Mouse (Mus musculus) limb, embryonic 12.5 days (tissue): ENCODE measurements around the gene Rpl38. TPM values are rescaled to one million over a fixed set of nuclear protein-coding genes. Genes with fewer than 3 reads are reported as not detected.

Source experiments
- ATAC-seq: fragments of 200-750 bp; cut with Nextera tagmentation; 2 replicates; pipeline ENCODE4 v1.8.0; 2017; ENCODE audit warnings: low read depth, moderate TSS enrichment; ENCODE audit not compliant: insufficient number of reproducible peaks, insufficient read depth, low FRiP score, low TSS enrichment
- H3K27ac ChIP-seq: fragments of 300-500 bp; sonication (generic); 2 replicates; pipeline ENCODE4 v1.5.1; 2016; ENCODE audit warnings: mild to moderate bottlenecking, moderate library complexity
- H3K27me3 ChIP-seq: fragments of 300-500 bp; sonication (generic); 2 replicates; pipeline ENCODE4 v1.6.1; 2016; ENCODE audit warnings: mild to moderate bottlenecking, moderate library complexity
- H3K36me3 ChIP-seq: fragments of 300-500 bp; sonication (generic); 2 replicates; pipeline ENCODE4 v1.6.1; 2016; ENCODE audit warnings: mild to moderate bottlenecking, moderate library complexity
- H3K4me1 ChIP-seq: fragments of 300-500 bp; sonication (generic); replicated peaks from 2 replicates; pipeline ENCODE4 v1.6.1; 2016
- H3K4me2 ChIP-seq: fragments of 300-500 bp; sonication (generic); 2 replicates; pipeline ENCODE4 v1.6.1; 2016; ENCODE audit warnings: mild to moderate bottlenecking, moderate library complexity
- H3K4me3 ChIP-seq: fragments of 300-500 bp; sonication (generic); replicated peaks from 2 replicates; pipeline ENCODE4 v1.5.1; 2016; ENCODE audit warnings: mild to moderate bottlenecking
- H3K9ac ChIP-seq: fragments of 300-500 bp; sonication (generic); replicated peaks from 2 replicates; pipeline ENCODE4 v1.6.1; 2016; ENCODE audit warnings: mild to moderate bottlenecking, moderate library complexity
- H3K9me3 ChIP-seq: fragments of 300-500 bp; sonication (generic); 2 replicates; pipeline ENCODE4 v1.6.1; 2016; ENCODE audit warnings: mild to moderate bottlenecking, moderate library complexity
- WGBS: fragments of 180-500 bp; shearing (Covaris S2); methylation state at CpG from one replicate; pipeline ENCODE4 v1.1.7; 2016; 5-methylcytosine and 5-hydroxymethylcytosine counted together
- polyA plus RNA-seq: library from polyadenylated mRNA; unstranded; fragments of >200 nt; fragmentation: Nextera tagmentation; extraction: Ambion mirVana; gene quantifications from 2 replicates; pipeline ENCODE4 v1.2.1, GENCODE M21; 2016

Rpl38 gene
- polyA plus RNA-seq, 1 experiment from 2014 or later = 981 TPM

DNA sequence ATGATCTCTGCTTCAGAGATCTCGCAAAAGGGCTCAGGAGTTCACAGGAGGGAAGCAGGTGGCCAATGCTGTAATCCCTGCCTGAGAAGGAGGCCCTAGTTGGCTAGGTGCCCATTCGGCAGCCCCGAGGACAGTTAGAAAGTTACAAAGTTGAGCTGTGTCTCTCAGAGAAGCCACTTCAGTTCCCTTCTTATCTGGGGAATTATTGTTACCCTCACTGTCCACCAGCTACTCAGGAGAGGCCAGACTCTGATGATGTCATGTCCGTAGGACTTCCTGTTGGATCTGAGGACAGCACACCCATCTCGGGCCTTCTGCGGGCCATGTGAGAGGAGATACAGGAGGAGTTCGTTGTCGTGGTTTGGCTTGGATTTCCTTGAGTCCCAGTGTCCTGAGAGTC, 11.3 kb downstream of the Rpl38 start:
- Histone ChIP-seq H3K4me2 (no peak overlapping the region), H3K27ac (no peak overlapping the region), H3K9ac (no peak overlapping the region), H3K4me1 (peaks cover 34% of the 10 kb centered on the region), H3K4me3 (no peak overlapping the region), H3K27me3 (peaks cover 6% of the 10 kb centered on the region; the same call in 1 of the 2 replicates), H3K36me3 (no peaks in the 10 kb centered on the region), H3K9me3 (no peaks in the 10 kb centered on the region)
- WGBS = 81% methylated on average over 8 of the region's 8 CpGs
- ATAC-seq = no peak

GRCm38 (mm10) chr11:114680291-114680690, 12.0 kb downstream of the Rpl38 start:
- no peak for ATAC-seq

DNA sequence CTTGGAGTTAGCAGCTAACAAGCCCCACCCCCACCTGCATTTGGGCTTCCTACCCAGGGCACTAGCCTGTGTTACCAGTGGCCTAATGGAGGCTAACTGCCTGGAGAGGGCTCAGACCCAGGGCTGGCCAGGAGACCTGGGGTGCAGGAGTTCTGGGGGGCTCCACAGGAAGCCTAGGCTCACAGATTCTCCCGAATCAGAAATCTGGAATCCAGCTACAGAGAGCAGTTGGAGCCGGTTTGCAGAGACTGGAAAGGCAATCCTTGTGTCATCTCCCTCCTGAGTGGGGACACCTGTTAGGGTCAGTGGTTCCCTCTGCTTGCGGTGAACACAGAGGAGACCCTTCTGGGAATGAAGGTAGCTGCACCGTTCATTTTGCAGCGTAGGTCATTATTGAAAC, 12.7 kb downstream of the Rpl38 start:
- Histone ChIP-seq H3K9ac (no peak overlapping the region), H3K4me2 (no peak overlapping the region), H3K9me3 (no peaks in the 10 kb centered on the region), H3K4me3 (no peak overlapping the region), H3K36me3 (no peaks in the 10 kb centered on the region), H3K27me3 (peaks cover 6% of the 10 kb centered on the region; the same call in 1 of the 2 replicates), H3K27ac (no peak overlapping the region), H3K4me1 (peaks cover 36% of the 10 kb centered on the region)
- no peak for ATAC-seq
- 67% methylated on average over 5 of the region's 5 CpGs for WGBS

More at GRCm38 (mm10) chr11:114680291-114680690, 12.0 kb downstream of the Rpl38 start:
- Histone ChIP-seq H3K27ac (no peak overlapping the region), H3K9me3 (no peaks in the 10 kb centered on the region), H3K4me3 (no peak overlapping the region), H3K9ac (no peak overlapping the region), H3K4me1 (peaks cover 38% of the 10 kb centered on the region), H3K4me2 (no peak overlapping the region), H3K36me3 (no peaks in the 10 kb centered on the region), H3K27me3 (peaks cover 6% of the 10 kb centered on the region; the same call in 1 of the 2 replicates)
- 73% methylated on average over 10 of the region's 10 CpGs for WGBS

- Histone ChIP-seq H3K4me2 (no peak overlapping the region), H3K9ac (no peak overlapping the region), H3K27ac (no peak overlapping the region), H3K9me3 (no peaks in the 10 kb centered on the region), H3K27me3 (no peaks in the 10 kb centered on the region), H3K4me1 (peaks cover 22% of the 10 kb centered on the region), H3K36me3 (no peaks in the 10 kb centered on the region), H3K4me3 (no peak overlapping the region)
- WGBS = 88% methylated on average over 13 of the region's 13 CpGs
- ATAC-seq = no peak
Observed at GRCm38 (mm10) chr11:114682321-114682900, 14.1 kb downstream of the Rpl38 start.

DNA sequence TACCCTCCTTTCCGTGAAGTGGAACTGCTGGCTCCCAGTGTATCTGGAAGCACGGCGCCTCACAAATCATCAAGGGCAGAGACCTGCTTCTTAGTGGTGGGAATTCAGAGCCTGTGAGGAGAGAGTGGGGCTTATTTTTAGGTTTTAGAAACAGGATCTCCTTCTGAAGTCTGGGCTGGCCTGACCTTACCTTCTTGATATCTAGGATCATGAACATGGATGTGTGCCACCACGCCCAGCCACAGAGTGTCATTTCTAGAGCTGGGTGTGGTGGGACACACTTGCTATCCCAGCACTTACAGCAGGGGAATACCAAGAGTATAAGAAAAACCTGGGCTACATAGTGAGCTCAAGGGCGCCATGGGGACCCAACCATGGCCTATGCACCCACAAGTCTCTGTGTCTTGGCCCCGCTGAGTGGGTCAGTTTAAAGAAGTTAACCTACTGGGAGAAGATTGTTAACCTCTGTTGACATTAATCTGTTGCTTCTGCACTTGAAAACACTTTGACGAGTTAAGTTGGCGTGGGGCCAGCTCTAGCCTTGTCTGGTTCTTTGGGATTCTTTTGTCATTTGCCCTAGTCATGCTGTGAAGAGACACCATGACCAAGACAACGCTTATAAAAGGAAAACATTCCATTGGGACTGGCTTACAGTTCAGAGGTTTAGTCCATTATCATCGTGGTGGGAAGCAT, 14.9 kb downstream of the Rpl38 start:
- no peaks in the 10 kb centered on the region for H3K27me3 ChIP-seq
- H3K36me3 ChIP-seq = no peaks in the 10 kb centered on the region
- H3K9me3 ChIP-seq = no peaks in the 10 kb centered on the region
- no peak for ATAC-seq
- peaks cover 21% of the 10 kb centered on the region for H3K4me1 ChIP-seq
- no peak overlapping the region for H3K4me2 ChIP-seq
- WGBS = 92% methylated on average over 10 of the region's 10 CpGs
- H3K9ac ChIP-seq = no peak overlapping the region
- H3K27ac ChIP-seq = no peak overlapping the region
- H3K4me3 ChIP-seq = no peak overlapping the region

DNA sequence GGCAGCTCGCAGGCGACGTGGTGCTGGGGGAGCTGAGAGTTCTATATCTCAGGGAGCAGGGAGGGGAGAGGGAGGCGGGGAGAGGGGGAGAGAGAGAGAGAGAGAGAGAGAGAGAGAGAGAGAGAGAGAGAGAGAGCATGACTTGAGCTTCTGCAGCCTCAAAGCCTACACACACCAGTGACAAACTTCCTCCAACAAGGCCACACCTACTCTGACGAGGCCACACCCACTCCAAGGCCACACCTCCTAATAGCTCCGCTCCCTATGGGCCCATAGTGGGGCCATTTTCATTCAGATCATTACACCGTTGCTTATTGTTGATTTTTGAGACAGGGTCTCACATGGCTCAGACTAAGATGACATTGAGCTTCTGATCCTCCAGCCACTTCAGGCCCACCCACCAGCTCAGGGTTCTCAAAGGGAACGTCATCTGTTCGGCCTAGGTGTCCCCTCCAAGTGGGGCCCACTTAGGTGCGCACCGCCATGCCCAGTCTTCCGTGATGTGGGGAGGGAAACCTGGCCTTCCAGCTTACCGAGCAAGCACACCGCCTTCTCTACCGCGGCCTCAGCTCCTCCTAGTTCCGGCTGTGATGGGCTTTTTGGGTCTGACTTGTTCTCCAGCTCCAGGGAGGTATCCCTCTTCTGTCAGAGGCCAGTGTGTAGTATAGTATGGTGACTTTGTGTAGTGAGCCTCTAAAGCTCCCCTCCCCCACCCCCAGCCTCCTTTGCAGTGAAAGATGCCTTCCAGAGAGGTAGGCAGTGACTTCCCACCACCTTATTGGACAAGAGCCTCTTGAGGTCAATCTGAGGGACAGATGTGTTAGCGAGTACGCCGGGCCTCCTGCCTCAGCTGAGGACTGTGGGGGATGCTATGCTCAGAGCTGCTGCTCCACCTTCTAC, 15.6 kb downstream of the Rpl38 start:
- Histone ChIP-seq H3K9me3 (no peaks in the 10 kb centered on the region), H3K4me2 (no peak overlapping the region), H3K4me3 (no peak overlapping the region), H3K27ac (no peak overlapping the region), H3K36me3 (no peaks in the 10 kb centered on the region), H3K27me3 (no peaks in the 10 kb centered on the region), H3K9ac (no peak overlapping the region), H3K4me1 (peaks cover 21% of the 10 kb centered on the region)
- ATAC-seq = no peak
- WGBS = 69% methylated on average over 20 of the region's 20 CpGs

- Histone ChIP-seq H3K9me3 (no peaks in the 10 kb centered on the region), H3K36me3 (no peaks in the 10 kb centered on the region), H3K4me1 (peaks cover 16% of the 10 kb centered on the region), H3K4me3 (no peak overlapping the region), H3K27me3 (no peaks in the 10 kb centered on the region), H3K9ac (no peak overlapping the region), H3K4me2 (no peak overlapping the region), H3K27ac (no peak overlapping the region)
- 51% methylated on average over 14 of the region's 14 CpGs for WGBS
- no peak for ATAC-seq
Observed at GRCm38 (mm10) chr11:114684627-114685373, 16.5 kb downstream of the Rpl38 start.

DNA sequence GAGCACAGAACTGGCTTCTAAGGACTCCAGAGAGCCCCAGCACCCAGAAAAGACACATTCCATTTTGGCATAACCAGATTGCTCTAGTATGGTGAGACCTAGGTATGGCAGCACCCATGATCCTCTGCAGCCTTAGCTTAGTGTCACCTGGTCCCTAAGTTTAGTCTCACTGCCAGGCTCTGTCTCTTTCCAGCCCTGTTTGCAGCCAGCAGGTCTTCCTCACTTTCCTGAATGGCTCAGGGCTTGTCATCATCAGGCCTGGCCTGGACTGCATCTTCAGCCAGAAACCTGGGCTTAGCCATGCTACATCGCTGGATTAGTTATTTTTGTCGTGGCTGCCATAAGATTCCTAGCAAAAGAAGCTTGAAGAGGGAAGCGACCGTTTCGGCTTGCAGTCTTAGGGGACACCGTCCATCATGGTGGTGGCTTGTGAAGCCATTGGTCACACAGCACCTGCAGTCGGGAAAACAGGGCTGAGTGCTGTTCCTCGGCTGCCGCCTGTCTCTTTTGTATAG, 17.3 kb downstream of the Rpl38 start:
- peaks cover 16% of the 10 kb centered on the region for H3K4me1 ChIP-seq
- no peak for ATAC-seq
- no peak overlapping the region for H3K4me2 ChIP-seq
- no peak overlapping the region for H3K27ac ChIP-seq
- H3K9me3 ChIP-seq = no peaks in the 10 kb centered on the region
- H3K9ac ChIP-seq = no peak overlapping the region
- H3K4me3 ChIP-seq = no peak overlapping the region
- 85% methylated on average over 9 of the region's 9 CpGs for WGBS
- H3K27me3 ChIP-seq = no peaks in the 10 kb centered on the region
- H3K36me3 ChIP-seq = peaks cover 7% of the 10 kb centered on the region

DNA sequence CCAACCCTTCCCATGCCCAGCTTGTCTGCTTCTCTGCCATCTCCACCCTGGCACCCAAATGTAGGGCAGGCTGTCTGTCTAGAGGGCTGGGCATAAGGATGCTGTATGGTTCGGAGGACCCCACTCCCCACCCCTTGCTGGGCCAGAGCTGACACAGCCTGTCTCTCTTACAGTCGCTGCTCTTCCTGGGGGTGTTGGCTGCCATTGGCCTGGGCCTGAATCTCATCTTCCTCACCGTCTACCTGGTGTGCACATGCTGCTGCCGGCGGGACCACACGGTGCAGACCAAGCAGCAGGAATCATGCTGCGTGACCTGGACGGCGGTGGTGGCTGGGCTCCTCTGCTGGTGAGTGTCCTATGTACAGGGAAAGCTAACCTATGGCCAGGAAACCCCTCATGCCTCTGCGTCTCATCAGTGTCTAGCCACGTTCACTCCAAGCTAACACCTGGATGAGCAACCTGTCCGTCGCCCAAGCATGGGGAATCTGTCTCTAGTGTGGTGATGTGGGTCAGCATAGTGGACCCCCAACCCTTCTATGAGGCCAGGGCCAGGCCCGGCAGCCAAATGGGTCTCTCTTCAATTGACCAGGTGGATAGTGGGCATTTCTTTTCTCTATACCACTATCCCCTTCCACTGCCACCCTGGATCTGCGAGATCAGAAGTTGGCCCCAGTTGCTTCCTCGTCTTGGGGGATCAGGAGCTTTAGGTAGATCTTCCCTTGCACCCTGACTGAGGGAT, 18.1 kb downstream of the Rpl38 start:
- Histone ChIP-seq H3K27ac (no peak overlapping the region), H3K36me3 (peaks cover 7% of the 10 kb centered on the region), H3K4me2 (no peak overlapping the region), H3K9ac (no peak overlapping the region), H3K9me3 (no peaks in the 10 kb centered on the region), H3K4me3 (no peak overlapping the region), H3K27me3 (no peaks in the 10 kb centered on the region), H3K4me1 (peaks cover 16% of the 10 kb centered on the region)
- WGBS = 91% methylated on average over 16 of the region's 16 CpGs
- ATAC-seq = no peak

DNA sequence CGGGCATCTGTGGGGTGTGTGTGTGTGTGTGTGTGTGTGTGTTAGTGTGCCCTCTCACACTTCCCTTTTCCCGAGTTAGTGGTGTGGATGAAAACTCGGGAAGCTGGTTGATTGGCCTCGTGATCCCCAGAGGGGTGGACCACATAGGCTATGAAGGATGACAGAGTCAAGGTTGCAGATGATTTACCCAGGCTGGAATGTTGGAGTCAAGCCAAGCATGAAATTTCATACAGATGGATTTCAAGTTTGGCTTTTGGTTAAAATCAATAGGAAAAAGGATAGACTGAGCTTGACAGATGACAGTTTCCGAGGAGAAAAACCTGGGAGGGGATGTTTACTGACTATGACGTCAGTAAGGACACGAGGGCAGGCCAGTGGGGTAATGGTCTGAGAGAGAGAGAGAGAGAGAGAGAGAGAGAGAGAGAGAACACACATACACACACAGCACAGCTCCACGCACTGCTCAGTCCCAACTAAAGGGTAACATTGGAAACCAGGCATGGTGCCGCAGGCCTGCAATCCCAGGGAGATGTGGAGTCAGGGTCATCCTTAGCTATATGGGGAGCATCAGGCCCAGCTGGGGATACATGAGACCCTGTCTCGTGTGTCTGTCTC, 19.4 kb downstream of the Rpl38 start:
- H3K9me3 ChIP-seq = no peaks in the 10 kb centered on the region
- H3K4me2 ChIP-seq = no peak overlapping the region
- no peak overlapping the region for H3K4me3 ChIP-seq
- H3K9ac ChIP-seq = no peak overlapping the region
- ATAC-seq = no peak
- H3K36me3 ChIP-seq = peaks cover 7% of the 10 kb centered on the region
- WGBS = 48% methylated on average over 9 of the region's 10 CpGs
- H3K4me1 ChIP-seq = peaks cover 16% of the 10 kb centered on the region
- no peaks in the 10 kb centered on the region for H3K27me3 ChIP-seq
- H3K27ac ChIP-seq = 0 out of 2 replicates have a peak overlapping the region, but pooled peaks have one; percentile 32
